Mouse (Mus musculus) testis, adult 2 months (tissue): ENCODE results near the gene Unc5a.

ENCODE experiments used
- CTCF ChIP-seq: fragments of 200-500 bp; IDR thresholded peaks from 2 replicates; pipeline ENCODE4 v1.5.1; 2012; ENCODE audit warnings: low read depth, mild to moderate bottlenecking, inconsistent platforms, low read length, moderate library complexity; ENCODE audit not compliant: control insufficient read depth, insufficient read depth, insufficient replicate concordance
- POLR2A ChIP-seq: fragments of 200-500 bp; IDR thresholded peaks from 2 replicates; pipeline ENCODE4 v1.6.1; 2012; ENCODE audit warnings: low read depth, mild to moderate bottlenecking, inconsistent platforms, low read length, moderate library complexity; ENCODE audit not compliant: control insufficient read depth

DNA sequence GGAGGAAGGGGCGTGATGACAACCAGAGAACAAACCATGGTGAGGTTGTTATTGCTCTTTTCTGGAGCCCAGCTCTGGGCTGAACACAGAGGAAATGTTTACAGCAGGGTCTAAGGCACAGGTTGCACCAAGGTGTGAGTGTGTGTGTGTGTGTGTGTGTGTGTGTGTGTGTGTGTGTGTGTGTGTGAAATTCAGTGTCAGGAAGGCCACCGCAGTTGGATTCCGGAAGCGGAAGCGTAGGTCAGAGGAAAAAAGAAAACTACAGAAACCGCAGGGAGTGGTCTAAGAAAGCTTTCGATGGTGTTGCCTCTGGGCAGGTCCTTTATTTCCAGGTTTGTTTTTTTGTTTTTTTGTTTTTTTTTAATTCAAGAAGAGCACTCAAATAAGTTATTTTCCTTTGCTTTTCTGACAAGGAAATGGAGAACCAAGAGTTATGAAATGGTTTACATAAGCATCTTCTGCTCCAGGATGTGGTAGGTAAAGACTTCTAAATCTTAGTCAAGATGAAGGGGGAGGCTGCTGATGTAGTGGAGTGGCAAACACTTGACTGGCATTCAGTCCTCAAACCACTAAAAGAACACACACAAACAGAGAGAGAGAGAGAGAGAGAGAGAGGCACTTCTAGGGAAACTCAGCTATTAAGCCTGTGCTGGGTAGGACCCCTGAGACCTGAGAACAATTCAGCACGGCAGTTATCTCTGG is 68.8 kb downstream of the Unc5a start:
- no peak for TF ChIP-seq CTCF
- no peak for TF ChIP-seq POLR2A
